In genomic region chr7:44857042-44857552, GRCm38 (mm10) we compare ENCODE assay signal across 8 mouse cellular contexts. TPM values are rescaled to one million over a fixed set of nuclear protein-coding genes. Genes with fewer than 3 reads are reported as not detected.
DNase-seq lines count a peak whose midpoint lies in the region; ATAC-seq and TF ChIP-seq lines count a peak whose summit lies in the region.

TSS of gene Pnkp (plus strand) at chr7:44857139.

- peak within 1 kb of the TSS; percentile 95 for H3K27ac ChIP-seq in embryonic facial prominence, embryonic 13.5 days
- peak within 1 kb of the TSS; percentile 62 for H3K27ac ChIP-seq in kidney, adult 2 months (ENCODE audit: insufficient read depth, low read depth, low read length)
- peak within 1 kb of the TSS; percentile 89 for H3K27ac ChIP-seq in limb, embryonic 12.5 days
- H3K27ac ChIP-seq in midbrain, embryonic 15.5 days, result peak within 1 kb of the TSS; percentile 93
- peak within 1 kb of the TSS; percentile 78 for H3K27ac ChIP-seq in spleen, adult 2 months (ENCODE audit: insufficient read depth, low read length)

- no peaks in the 10 kb centered on the region for H3K9me3 ChIP-seq in embryonic facial prominence, embryonic 13.5 days
- no peaks in the 10 kb centered on the region for H3K9me3 ChIP-seq in limb, embryonic 12.5 days
- no peaks in the 10 kb centered on the region for H3K9me3 ChIP-seq in midbrain, embryonic 15.5 days

- H3K27me3 ChIP-seq in embryonic facial prominence, embryonic 13.5 days, result no peaks in the 10 kb centered on the region
- no peaks in the 10 kb centered on the region for H3K27me3 ChIP-seq in kidney, adult 2 months (replicated peaks; ENCODE audit: control insufficient read depth, insufficient read depth, low read length)
- H3K27me3 ChIP-seq in limb, embryonic 12.5 days, result no peaks in the 10 kb centered on the region
- no peaks in the 10 kb centered on the region for H3K27me3 ChIP-seq in midbrain, embryonic 15.5 days (replicated peaks)
- H3K27me3 ChIP-seq in spleen, adult 2 months (ENCODE audit: control insufficient read depth, insufficient read depth, low read length), result no peaks in the 10 kb centered on the region

- peaks cover 62% of the 10 kb centered on the region for H3K4me1 ChIP-seq in embryonic facial prominence, embryonic 13.5 days
- H3K4me1 ChIP-seq in kidney, adult 2 months (ENCODE audit: control insufficient read depth, insufficient read depth, low read length), result peaks cover 13% of the 10 kb centered on the region; the same call in 1 of the 2 replicates
- peaks cover 50% of the 10 kb centered on the region for H3K4me1 ChIP-seq in limb, embryonic 12.5 days (replicated peaks)
- H3K4me1 ChIP-seq in midbrain, embryonic 15.5 days, result peaks cover 57% of the 10 kb centered on the region
- H3K4me1 ChIP-seq in spleen, adult 2 months (ENCODE audit: control insufficient read depth, insufficient read depth, insufficient read length), result peaks cover 16% of the 10 kb centered on the region; the same call in 1 of the 2 replicates

- under 1% methylated on average over 32 of the region's 32 CpGs for WGBS in embryonic facial prominence, embryonic 13.5 days
- WGBS in kidney, adult 2 months, result under 1% methylated on average over 32 of the region's 32 CpGs
- WGBS in limb, embryonic 12.5 days, result under 1% methylated on average over 32 of the region's 32 CpGs
- under 1% methylated on average over 32 of the region's 32 CpGs for WGBS in midbrain, embryonic 15.5 days
- WGBS in spleen, adult 2 months, result under 1% methylated on average over 32 of the region's 32 CpGs

- peaks cover 21% of the 10 kb centered on the region for H3K36me3 ChIP-seq in embryonic facial prominence, embryonic 13.5 days
- H3K36me3 ChIP-seq in kidney, adult 2 months (ENCODE audit: control insufficient read depth, insufficient read depth, low read length), result no peaks in the 10 kb centered on the region
- peaks cover 32% of the 10 kb centered on the region for H3K36me3 ChIP-seq in limb, embryonic 12.5 days
- H3K36me3 ChIP-seq in midbrain, embryonic 15.5 days (replicated peaks), result peaks cover 9% of the 10 kb centered on the region
- peaks cover 5% of the 10 kb centered on the region; the same call in 1 of the 2 replicates for H3K36me3 ChIP-seq in spleen, adult 2 months (ENCODE audit: control insufficient read depth, insufficient read depth, low read length)

- ATAC-seq in embryonic facial prominence, embryonic 13.5 days (ENCODE audit: insufficient number of reproducible peaks, insufficient read depth, low FRiP score, low TSS enrichment, low read depth), result peak; percentile 32
- peak; percentile 5; the same call in 1 of the 2 replicates for ATAC-seq in limb, embryonic 12.5 days (ENCODE audit: insufficient number of reproducible peaks, insufficient read depth, low FRiP score, low TSS enrichment, low read depth)
- peak; percentile 70 for ATAC-seq in midbrain, embryonic 15.5 days (replicated peaks)

- TF ChIP-seq POLR2A in kidney, adult 2 months (IDR thresholded peaks at IDR 0.05; ENCODE audit: low read depth, low read length), result no peak
- no peak; the same call in 1 of the 2 replicates for TF ChIP-seq POLR2A in spleen, adult 2 months (IDR thresholded peaks at IDR 0.05; ENCODE audit: low read depth, low read length)

- TF ChIP-seq CTCF in kidney, adult 2 months (conservative IDR thresholded peaks at IDR 0.05; ENCODE audit: insufficient read depth, insufficient read length, low read depth, low read length), result no peak
- TF ChIP-seq CTCF in spleen, adult 2 months (IDR thresholded peaks at IDR 0.05; ENCODE audit: extremely low read depth, insufficient read depth, insufficient read length, insufficient replicate concordance), result no peak

- H3K9ac ChIP-seq in embryonic facial prominence, embryonic 13.5 days, result peak within 1 kb of the TSS; percentile 89
- H3K9ac ChIP-seq in limb, embryonic 12.5 days (replicated peaks), result peak within 1 kb of the TSS; percentile 73
- H3K9ac ChIP-seq in midbrain, embryonic 15.5 days, result peak within 1 kb of the TSS; percentile 96

- H3K4me3 ChIP-seq in embryonic facial prominence, embryonic 13.5 days, result peak within 1 kb of the TSS; percentile 78
- peak within 1 kb of the TSS; percentile 77 for H3K4me3 ChIP-seq in kidney, adult 2 months (ENCODE audit: insufficient read depth, low read depth, low read length)
- H3K4me3 ChIP-seq in limb, embryonic 12.5 days (replicated peaks), result peak within 1 kb of the TSS; percentile 67
- H3K4me3 ChIP-seq in midbrain, embryonic 15.5 days, result peak within 1 kb of the TSS; percentile 75
- H3K4me3 ChIP-seq in spleen, adult 2 months (ENCODE audit: extremely low read depth, insufficient read depth, insufficient read length), result peak within 1 kb of the TSS; percentile 88

- H3K4me2 ChIP-seq in embryonic facial prominence, embryonic 13.5 days, result peak within 1 kb of the TSS; percentile 89
- H3K4me2 ChIP-seq in limb, embryonic 12.5 days, result peak within 1 kb of the TSS; percentile 88
- H3K4me2 ChIP-seq in midbrain, embryonic 15.5 days, result peak within 1 kb of the TSS; percentile 94

- peak; percentile 95 for DNase-seq in 3T3-L1 (ENCODE audit: low read depth, low spot score)
- DNase-seq in adrenal gland, postnatal 36 days, result peak; percentile 89 to 91
- peak; percentile 88 to 93 for DNase-seq in heart, adult 18-20 months
- peak; percentile 90 for DNase-seq in kidney, adult 2 months
- peak; percentile 60 to 73 for DNase-seq in spleen, adult 2 months (ENCODE audit: low read depth in 1 of 2, low spot score in 2 of 2)

RNA-seq across cellular contexts. Expression of gene Pnkp, which starts in this region (rescaled TPM):
- 10 to 100 TPM; 41.7 to 50.6 TPM for total RNA-seq in adrenal gland, postnatal 36 days (2021)
- 30.0 and 30.7 TPM in 2 replicates for polyA plus RNA-seq in embryonic facial prominence, embryonic 13.5 days (2015; fragmentation: Nextera tagmentation; extraction: Ambion mirVana)
- 10 to 100 TPM; 16.5 to 19.4 TPM for total RNA-seq in heart, adult 18-20 months (2021)
- polyA plus RNA-seq in kidney, adult 2 months (2012; rRNA removed), result 44.9 and 53.4 TPM in 2 replicates
- polyA plus RNA-seq in limb, embryonic 12.5 days (2016; fragmentation: Nextera tagmentation; extraction: Ambion mirVana), result 35.5 and 37.3 TPM in 2 replicates
- 30.5 and 32.8 TPM in 2 replicates for polyA plus RNA-seq in midbrain, embryonic 15.5 days (2015; fragmentation: Nextera tagmentation; extraction: Ambion mirVana)
- 67.3 and 84.9 TPM in 2 replicates for polyA plus RNA-seq in spleen, adult 2 months (2012; rRNA removed)

Comparison
In these comparisons a context has a peak if more than half of its experiments do, and no peak if none do; other contexts are left out.
1. Peak in every context shown above with its lines: DNase-seq, ATAC-seq, H3K4me3 ChIP-seq and H3K27ac ChIP-seq.
2. ATAC-seq: peak in every context shown above with its lines; median percentile 70 in midbrain, embryonic 15.5 days; 32 in embryonic facial prominence, embryonic 13.5 days; 5 in limb, embryonic 12.5 days.